Mouse (Mus musculus): ENCODE results near the gene Tsnax.

Tsnax gene

DNA sequence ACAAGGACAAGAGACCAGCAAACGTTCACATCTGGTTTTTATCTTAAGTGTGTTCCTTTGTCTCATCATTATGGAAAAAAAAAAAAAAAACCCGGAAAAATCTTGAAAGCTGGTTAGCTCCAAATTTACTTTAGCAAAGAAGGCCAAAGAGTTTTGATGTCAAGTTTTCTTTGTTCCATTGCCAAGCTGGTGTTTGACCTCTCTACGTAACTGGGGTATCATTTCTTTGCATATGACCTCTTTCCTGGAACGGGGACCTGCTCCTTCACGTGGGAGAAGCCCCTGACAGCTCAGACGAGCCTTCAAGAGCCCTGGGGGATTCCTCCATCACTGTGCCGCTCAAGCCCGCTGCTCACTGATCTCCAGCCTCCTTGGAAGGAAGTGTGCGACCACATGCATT lies 31.1 kb downstream of the Tsnax start:
- DNase-seq = no peak

DNA sequence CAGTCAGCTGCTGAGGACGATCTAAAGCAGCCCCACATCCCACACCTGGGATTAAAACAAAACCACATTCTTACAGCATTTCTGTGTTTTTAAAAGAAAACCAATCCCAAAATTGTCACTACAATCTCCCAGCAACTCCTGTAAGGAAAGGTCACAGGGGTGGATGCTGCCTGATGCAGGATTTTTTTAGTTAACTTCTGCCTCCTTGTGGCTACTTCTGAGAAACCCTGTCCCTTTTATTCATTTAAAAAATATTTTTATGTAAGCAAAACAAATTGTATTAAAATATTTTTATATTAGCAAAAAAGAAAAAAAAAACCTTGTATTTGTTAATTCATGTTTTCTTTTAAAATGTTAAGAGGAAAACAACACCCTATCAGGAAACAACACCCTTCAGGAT lies 33.0 kb downstream of the Tsnax start:
- DNase-seq = no peak

- DNase-seq = no peak
Measured at GRCm38 (mm10) chr8:125049051-125049750, 36.4 kb downstream of the Tsnax start.

- no peak for DNase-seq
Measured at GRCm38 (mm10) chr8:125049826-125050225, 37.0 kb downstream of the Tsnax start.

GRCm38 (mm10) chr8:125052026-125052425 lies 39.2 kb downstream of the Tsnax start:
- peak; percentile 52 for DNase-seq

GRCm38 (mm10) chr8:125053505-125054435 lies 41.0 kb downstream of the Tsnax start, which contains the start of gene Disc1:
Gene Disc1 (plus strand): TSS chr8:125054195.
- no peak for DNase-seq

GRCm38 (mm10) chr8:125054436-125054810 lies 41.6 kb downstream of the Tsnax start:
- DNase-seq = no peak

GRCm38 (mm10) chr8:125060904-125061303 lies 48.1 kb downstream of the Tsnax start:
- no peak for DNase-seq

DNA sequence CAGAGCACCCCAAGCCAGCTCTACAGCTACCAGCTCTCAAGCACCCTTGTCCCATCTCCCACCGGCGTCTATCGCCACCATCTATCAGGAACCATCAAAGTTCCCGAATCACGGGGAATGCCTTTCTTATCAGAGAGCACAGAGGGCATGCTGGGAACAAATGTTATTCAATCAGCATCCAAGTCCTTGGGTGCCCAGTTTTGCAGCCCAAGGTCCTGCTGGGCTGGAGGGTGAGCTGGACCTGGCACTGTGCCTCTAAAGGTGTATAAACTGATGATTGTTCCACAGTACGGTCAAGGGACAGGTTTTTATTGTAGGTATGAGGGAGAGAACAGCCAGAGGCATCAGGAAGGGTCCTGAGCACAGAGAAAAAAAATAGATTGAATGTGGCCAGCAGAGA lies 52.8 kb downstream of the Tsnax start:
- DNase-seq = no peak

DNA sequence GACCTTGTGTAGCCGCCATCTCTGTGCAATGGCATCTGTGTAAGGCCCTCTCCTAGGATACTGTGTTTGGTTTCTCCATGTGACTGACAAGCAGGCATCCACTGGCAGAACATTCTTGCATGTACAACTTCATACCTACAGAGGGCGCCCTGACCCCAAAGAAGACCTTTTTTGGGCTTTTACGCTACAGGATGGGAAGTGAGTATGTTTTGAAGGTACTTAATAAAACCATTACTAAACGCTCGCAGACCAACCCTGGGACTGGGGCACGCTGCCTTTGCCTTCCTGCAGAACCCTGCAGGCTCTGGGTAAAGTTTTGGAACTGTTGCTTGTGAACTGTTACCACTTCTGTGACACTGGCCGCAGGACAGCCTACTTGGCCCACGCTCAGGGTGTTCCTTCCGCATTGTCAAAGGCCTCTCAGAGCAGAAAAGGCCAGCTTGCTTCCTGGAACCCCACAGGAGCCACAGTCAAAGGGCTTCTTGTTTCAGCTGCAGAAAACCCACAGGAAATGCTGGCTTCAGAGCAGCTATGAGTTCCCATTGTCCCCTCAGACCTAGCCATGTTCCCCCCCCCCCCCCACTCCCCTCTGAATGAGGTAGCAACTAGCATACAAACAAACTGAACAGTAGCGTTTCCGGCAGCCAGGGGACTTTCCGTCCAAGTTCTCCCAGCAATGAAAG lies 54.3 kb downstream of the Tsnax start:
- DNase-seq = peak; percentile 66

- no peak for DNase-seq
Measured at GRCm38 (mm10) chr8:125067596-125067960, 54.8 kb downstream of the Tsnax start.

GRCm38 (mm10) chr8:125068146-125068905 lies 55.5 kb downstream of the Tsnax start:
- no peak for DNase-seq

DNA sequence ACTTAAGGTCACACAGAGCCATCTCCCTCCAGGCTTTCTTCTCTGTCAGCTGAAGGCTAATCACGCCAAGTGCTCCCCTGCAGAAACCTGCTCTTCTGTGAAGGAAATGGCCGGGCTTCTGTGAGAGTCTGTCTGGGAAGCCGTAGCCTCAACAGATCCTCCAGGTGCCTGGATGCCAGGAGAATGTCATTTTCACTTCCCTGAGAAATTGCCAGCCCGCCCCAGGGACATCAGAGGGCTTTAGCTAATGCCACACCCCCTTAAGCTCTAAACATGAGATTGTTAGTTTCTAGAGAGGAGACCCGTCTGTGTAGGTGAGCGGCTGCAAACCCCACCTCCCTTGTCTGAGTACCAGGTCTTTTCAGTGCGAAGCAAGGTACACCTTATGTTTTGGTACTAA lies 56.5 kb downstream of the Tsnax start:
- no peak for DNase-seq

GRCm38 (mm10) chr8:125069733-125070132 lies 56.9 kb downstream of the Tsnax start:
- DNase-seq = no peak

- no peak for DNase-seq
Measured at GRCm38 (mm10) chr8:125074141-125074540, 61.3 kb downstream of the Tsnax start.

GRCm38 (mm10) chr8:125074581-125074980 lies 61.8 kb downstream of the Tsnax start:
- no peak for DNase-seq

- no peak for DNase-seq
Measured at GRCm38 (mm10) chr8:125075389-125075788, 62.6 kb downstream of the Tsnax start.

GRCm38 (mm10) chr8:125077326-125077725 lies 64.5 kb downstream of the Tsnax start:
- DNase-seq = no peak

- peak; percentile 99 for DNase-seq
Measured at GRCm38 (mm10) chr8:125078771-125079384, 66.1 kb downstream of the Tsnax start.

- no peak for DNase-seq
Measured at GRCm38 (mm10) chr8:125080388-125081344, 67.9 kb downstream of the Tsnax start.

DNA sequence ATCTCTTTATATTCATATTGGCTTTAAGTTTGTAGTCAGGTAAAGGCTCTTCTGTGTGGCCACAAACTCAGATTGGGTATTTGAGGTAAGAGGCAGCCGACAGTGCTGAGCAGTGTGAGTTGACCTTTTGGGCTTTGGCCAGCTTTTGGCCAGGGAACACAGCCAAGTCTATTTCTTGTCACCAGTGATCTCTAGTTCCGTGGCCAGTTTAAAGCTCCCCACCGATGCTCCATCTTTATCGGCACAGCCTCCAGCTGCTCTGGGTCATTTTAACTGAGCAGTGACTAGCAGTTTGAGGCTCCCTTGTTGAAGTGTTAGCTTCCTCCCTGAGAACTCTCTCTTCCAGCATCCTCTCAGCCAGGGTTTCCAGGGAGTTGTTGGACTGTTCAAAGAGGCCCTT lies 70.9 kb downstream of the Tsnax start:
- DNase-seq = peak; percentile 81
